Mouse (Mus musculus): ENCODE data around the gene Lgals2. TPM values are rescaled to one million over a fixed set of nuclear protein-coding genes. Genes with fewer than 3 reads are reported as not detected.
"Not testable (repeated sequence)": the region's sequence is repeated elsewhere in the genome, so short reads cannot be mapped to it uniquely, and the experiment has no call there.

The Lgals2 gene
- not detected for total RNA-seq (2022)

DNA sequence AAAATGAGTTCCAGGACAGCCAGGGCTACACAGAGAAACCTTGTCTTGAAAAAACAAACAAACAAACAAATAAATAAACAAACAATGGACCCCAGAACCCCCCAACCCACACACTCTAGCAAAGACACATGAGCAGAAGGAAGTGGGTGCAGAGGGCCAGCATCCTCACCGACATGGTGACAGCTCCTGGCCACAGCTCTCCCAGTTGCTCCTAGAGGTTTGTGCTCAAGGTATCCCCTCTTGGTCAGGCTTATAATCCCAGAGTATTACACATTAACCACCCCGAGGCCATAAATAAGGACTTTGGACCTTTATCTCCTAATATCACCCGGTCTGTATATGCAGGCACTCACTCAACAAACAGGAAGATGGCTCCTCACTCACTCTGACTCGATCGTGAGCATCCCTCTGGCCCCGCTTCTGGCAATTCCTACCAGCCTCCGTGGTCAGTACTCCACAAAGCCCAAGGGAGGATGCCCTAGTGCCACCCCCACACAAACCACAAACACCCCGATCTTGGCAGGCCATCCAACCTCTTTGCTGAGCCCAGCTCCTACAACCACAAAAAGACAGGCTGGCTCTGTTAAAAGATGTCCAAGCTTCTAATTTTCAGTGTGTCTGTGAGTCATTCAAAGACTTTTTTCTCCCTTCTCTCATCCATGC lies at the start of gene Lgals2:
Gene Lgals2 (minus strand): TSS at position 227 of the 663 bp plus-strand sequence.
- no peak for DNase-seq (ENCODE audit: low spot score in 2 of 2)

DNA sequence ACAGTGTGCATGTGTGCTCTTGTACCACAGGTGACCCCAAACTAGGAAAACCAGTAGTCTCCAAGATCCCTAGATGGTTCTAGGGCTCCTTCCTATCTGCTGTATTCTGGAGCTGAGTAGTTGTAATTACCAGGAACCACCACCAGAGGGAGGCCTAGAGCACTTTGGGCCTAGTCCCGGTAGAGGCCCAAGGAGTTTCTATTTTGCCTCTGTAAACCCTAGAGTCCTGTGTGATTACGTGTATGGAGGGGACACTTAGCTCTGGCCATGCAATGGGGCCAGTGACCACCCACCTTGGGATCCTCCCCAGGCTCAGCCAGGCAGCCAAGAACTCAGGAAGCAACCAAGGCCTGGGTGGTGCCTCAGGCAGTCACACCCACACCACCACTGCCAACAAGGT lies 47.9 kb upstream of the Lgals2 start:
- DNase-seq (ENCODE audit: low spot score in 2 of 2): peak in 1 of 2 experiments; percentile 85

DNA sequence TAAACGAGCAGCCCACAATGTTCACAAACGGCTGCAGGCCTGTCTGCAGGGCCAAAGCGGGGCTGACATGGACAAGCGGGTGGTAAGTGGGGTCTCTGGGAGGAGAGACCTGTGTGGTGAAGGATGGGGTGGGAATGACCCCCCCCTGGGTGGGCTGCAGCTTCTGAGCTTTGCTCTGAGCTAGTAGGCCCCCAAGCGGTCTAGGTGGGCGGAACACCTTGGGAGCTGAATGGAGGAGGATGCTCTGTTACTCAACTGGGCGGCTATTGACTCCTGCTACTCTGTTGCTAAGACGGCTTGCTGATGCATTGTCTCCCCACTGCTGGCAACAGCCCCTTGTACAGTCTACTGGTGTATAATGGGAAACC lies 46.1 kb upstream of the Lgals2 start:
- DNase-seq (ENCODE audit: low spot score in 2 of 2): no peak

DNA sequence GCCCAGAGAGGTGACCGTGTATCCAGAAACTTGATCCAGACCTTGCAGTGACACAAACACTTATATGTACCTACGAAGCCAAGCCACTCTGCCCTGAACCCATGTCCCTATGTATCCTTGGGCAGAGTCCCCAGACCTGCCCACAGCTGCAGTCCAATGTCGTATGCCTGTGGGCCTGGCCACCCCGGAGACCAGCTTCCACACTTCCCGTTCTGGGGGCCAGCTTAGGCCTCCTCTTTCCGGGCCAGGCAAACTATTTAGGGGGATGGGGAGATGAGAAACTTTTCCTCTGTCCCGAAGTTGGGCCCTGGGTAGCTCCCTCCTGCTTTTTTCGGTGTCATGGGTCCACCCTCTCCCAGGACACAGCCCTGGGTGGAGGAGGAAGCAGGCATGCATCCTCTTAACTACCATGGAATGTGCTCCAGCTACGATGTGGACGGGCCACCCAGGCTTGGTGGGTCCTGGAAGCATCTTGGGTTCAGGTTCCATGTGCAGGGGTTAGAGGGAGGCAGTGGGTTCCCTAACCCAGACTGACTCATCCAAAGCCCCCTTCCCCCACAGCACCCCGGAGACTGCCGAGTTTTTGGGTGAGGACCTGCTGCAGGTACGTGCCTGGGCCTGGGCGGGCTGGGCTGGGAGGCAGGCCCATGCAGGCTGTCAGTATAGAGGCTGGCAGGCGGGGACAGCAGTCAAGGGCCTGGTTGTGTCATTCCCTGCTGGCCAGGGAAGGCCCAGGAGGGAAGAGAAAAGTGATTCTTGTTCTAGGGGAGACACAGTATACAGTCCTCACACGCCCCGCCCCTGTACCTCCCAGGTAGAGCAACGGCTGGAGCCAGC lies 45.5 kb upstream of the Lgals2 start:
- no peak for DNase-seq (ENCODE audit: low spot score in 2 of 2)

DNA sequence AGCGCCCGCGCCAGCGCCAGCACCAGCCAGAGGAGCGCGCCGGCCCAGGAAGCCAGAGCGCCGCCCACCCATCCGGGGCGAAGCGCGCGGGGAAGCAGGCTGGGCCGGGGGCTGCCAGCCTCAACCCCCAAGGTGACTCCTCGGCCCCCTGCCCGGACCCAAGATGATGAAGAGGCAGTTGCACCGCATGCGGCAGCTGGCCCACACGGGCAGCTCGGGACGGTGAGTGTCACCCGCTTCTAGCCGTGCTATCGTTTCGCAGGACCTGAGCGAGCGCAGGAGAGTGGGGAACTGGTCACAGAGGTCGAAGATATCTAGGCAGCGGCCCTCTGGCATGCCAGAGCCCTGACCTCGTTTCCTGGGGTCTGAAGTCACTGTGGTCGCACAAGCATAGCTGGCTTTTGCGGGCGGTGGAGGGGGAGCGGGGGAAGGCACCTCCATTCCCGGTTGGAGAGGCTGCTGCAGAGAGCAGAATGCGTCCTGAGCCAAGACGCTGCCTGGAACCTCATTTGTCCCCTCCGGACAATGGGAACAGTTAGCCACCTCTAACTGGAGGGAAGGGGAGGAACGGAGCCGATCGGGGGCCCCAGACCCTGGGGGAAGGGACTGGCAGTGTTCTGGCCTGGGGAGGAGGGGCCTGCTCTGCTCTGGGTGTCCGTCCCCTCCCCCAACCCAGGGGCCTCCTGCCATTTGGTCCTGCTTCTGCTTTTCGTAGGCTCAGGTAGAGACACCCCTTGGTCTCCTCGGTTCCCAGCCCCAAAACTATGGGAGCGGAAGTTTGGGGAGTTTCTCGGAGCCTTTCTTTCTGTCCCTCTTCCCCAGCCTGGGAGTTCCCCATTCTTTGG lies 44.6 kb upstream of the Lgals2 start, which contains the start of gene Sh3bp1:
Gene Sh3bp1 (plus strand): TSS at position 29 of the 845 bp plus-strand sequence.
- DNase-seq (ENCODE audit: low spot score in 2 of 2): peak in 1 of 2 experiments; percentile 36

DNA sequence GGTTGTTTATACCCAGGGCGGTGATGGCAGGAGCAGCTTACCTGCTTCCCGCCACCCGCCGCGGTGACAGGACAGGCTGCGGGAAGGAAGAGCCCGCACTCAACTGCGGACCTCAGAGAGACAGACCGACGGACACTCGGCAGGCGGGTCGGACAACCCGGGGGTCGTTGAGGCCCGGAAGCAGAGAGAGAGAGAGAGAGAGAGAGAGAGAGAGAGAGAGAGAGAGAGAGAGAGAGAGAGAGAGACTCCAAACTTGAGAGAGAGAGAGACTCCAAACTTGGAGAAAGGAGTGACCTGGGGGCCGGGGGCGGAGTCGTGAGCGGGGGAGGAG lies 44.0 kb upstream of the Lgals2 start, which contains the start of gene Gm49510:
Gene Gm49510 (plus strand): TSS at position 259 of the 331 bp plus-strand sequence.
- no peak for DNase-seq (ENCODE audit: low spot score in 2 of 2)

DNA sequence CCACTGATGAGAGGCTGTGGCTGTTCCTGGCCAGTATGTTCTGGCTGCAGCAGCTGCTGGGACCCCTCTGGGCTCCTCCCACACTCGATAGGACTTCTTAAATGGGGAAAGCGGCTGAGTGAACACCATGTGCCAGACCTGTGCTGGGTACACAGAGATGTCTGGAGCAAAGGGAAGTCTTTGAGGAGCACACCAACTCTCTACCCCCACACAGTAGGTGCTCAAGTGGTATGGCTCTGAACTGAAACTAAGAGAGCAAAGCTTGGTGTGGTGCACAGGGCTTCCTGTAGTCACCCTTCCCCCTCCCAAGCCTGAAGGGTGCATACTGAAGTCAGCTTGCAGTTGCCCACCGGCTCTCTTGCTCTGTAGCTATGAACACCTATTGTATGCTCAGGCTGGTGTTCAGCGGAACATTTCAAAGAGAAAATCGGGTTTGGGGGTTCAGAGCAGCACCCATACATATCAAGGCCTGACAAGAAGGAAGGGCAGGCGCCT lies 43.2 kb upstream of the Lgals2 start:
- no peak for DNase-seq (ENCODE audit: low spot score in 2 of 2)

DNA sequence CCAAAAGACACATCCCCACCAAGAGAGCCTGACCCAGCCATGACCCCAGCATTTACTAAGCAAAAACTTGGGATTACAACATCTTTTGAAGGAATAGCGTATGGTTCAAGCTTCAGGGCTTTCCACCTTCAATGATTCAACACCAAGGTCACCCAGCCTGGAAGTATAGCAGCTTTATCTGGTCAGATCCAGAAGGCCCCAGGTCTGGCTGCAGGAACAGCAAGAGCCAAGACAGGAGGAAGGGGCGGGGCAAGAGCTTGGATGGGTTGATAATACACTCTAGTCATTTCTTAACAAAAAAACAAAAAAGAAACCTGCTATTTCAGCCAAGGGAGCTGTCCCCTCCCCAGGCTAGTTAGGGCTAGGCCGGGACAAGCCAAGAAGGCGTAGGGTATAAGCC lies 42.2 kb upstream of the Lgals2 start:
- no peak for DNase-seq (ENCODE audit: low spot score in 2 of 2)

DNA sequence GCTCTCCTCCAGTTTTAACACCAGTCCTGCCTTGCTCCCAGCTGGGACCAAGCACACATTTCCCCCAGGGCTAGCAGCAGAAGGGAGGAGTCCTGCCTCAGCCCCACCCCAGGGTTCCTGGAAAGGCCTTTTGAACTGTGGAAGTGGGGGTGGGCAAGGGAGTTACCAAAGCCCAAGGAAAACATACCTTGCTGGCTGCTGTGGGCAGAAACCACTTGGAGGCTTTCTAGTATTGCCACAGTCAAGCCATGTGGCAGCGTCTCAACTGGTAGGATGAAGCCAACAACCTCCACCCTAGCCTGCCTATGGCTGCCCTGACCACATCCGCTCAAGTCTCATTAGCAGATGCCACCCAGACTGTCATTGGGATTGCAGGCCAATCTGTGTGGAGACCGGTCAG lies 40.8 kb upstream of the Lgals2 start:
- no peak for DNase-seq (ENCODE audit: low spot score in 2 of 2)

DNA sequence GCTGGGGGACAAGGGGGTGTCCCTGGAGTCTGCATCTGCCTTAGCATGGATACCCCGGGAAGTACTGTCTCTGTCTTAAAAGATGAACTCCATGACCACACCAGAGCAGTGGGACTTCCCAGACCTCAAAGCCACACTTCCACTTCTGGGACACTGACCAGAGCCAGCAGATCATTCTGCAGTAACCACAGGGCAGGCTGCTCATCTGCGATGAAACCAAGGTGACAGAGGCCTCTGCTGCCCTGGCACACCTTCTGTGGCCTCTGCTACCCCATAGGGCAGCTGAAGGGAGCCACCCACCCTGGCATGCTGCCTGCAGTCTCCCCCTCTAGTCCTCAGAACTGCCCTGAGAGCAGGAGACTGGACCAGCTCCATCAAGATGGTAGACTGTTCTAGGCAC lies 40.4 kb upstream of the Lgals2 start:
- DNase-seq (ENCODE audit: low spot score in 2 of 2): no peak

DNA sequence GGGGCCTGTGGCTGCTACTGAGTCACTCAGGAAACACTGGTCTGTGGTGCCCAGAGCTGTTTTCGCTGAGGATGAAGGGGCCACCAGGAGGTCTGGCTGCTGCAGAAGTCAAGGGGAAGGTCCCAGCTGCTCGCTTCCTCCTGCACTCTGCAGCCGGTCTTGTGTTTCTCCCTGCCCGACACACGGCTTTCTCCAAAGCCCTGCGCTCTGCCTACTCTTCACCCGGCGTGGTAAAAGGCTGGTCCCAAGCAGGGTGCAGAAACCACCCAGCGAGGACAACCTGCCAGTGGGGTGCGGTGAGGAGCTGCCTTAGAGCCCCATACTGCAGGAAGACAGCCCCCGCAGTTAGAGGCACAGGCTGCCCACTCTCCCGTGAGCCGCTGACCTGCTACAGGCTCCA lies 39.4 kb upstream of the Lgals2 start:
- DNase-seq (ENCODE audit: low spot score in 2 of 2): no peak

DNA sequence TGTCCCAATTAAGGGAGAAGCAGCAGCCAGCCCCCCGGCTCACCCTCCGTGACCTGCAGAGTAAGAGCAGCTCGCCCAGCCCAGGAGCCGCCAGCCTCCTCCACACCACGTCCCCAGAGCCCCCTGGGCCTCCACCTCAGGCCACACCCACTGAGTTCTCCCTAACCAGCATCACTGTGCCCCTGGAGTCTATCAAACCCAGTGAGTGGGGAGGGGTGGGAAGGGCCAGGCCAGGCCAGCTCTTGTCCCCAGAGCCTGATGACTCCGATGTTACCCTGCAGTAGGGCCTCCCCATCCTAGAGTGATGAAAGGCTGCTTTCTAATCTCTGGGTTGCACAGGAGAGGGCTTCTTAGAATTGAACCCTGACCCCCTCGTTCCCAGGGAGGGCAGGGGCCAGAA lies 37.1 kb upstream of the Lgals2 start:
- no peak for DNase-seq (ENCODE audit: low spot score in 2 of 2)

DNA sequence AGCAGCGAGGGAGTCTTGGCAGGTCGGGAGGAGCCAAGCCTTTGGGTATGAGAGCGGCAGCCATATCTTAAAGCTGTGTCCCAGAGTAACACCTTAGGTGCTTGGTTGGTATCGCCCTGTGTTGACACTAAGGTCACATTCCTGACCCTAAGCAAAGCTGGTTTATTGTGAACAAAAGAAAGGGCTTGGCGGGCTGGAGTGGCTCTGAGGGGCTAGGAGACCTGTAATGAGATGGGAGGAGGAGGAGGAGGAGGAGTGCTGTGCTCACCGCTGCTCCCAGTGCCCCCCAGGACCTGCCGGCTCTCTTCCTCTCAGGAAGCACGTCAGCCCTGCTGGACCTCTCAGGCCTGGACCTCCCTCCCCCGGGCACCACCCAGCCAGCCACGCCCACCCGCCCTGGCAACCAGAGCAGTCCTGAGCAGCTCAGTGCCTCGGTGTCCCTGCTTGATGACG lies 34.1 kb upstream of the Lgals2 start:
- no peak for DNase-seq (ENCODE audit: low spot score in 2 of 2)

DNA sequence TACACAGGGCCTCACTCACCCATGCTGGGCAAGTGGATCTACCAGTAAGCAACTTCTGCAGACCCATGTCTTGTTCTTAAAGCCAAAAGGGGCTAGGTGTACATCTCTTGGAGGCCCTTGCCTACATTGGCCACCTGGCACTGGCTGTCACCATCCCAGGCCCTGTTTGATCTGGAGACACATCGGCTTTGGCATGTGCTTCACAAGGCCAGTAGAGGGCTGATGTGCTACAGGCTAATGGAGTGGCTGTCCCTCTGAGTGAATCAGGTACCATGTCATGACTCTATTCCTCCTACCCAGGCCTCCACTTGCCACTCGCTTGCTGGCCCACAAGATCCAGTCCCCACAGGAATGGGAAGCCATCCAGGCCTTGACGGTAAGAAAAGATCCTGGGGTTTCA lies 26.5 kb upstream of the Lgals2 start:
- DNase-seq (ENCODE audit: low spot score in 2 of 2): no peak

DNA sequence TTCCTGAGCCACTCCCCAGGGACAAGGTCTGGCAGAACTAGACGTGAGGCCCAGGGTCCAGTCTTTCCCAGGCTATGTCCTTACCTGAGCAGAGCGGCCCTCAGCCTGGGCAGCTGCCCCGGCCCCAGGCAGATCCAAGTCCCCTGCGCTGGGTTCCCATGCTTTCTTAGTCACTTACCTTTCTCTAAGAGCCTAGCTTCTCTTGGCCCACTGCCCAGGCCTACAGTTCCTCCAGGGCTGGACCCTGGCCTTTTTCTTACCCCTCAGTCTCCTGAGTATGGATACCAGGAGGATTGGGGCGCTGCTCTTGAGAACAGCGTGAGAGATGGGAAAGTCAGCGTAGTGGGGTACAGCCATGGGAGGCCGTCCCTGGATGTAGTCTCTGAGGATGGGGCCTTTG lies 25.1 kb upstream of the Lgals2 start:
- no peak for DNase-seq (ENCODE audit: low spot score in 2 of 2)

DNA sequence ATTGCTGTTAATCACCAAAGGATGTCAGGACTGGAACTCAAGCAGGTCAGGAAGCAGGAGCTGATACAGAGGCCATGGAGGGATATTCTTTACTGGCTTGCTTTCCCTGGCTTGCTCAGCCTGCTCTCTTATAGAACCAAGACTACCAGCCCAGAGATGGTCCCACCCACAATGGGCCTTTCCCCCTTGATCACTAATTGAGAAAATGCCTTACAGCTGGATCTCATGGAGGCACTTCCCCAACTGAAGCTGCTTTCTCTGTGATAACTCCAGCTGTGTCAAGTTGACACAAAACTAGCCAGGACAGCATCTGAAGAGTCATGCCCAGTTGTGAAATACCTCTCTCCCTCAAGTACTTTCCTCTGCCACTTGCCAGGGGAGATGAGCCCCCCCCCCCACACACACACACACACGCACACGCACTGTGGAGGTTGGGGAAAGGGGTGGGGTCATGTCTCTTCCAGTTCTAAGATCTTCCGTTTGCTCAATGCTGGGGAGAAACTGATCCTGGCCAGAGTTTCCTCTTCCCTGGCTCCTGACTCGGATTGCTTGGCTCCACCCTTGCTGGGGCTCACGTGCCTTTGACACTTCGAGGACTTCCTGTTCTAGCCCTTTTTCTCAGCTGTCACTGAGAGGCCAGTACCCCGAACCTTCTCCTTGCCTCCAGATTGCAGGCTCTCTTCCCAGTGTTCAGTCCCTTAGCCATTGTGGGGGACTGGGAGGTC lies 23.6 kb upstream of the Lgals2 start:
- not testable (repeated sequence) for DNase-seq (ENCODE audit: low spot score in 2 of 2)

DNA sequence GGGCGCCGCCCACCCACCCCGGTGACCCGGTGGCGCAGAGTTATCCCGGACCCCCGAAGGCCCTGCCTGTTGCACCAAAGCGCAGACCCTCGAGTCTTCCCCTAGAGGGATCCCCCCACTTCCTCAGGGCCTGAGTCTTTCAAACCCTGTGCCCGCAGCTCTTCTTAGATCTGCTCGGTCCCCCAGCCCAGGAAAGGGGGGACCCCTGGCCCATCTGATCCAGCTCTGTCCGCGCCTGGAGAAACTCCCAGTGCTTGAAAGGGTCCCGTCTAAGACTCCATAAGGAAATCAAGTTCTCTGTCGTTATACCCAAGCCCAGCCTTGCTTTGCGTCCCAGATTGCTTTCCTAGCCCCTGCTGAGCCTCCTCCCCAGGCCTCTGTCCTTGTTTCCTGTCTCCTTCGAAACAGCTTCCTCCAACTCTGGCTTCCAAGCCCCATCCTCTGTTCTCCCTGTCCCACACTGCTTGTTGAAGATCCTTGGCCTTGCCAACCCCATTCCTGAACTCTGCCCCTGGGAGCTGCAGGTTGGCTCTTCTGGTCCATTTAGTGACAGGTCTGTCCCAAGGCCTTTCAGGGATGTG lies 22.6 kb upstream of the Lgals2 start:
- DNase-seq (ENCODE audit: low spot score in 2 of 2): no peak

DNA sequence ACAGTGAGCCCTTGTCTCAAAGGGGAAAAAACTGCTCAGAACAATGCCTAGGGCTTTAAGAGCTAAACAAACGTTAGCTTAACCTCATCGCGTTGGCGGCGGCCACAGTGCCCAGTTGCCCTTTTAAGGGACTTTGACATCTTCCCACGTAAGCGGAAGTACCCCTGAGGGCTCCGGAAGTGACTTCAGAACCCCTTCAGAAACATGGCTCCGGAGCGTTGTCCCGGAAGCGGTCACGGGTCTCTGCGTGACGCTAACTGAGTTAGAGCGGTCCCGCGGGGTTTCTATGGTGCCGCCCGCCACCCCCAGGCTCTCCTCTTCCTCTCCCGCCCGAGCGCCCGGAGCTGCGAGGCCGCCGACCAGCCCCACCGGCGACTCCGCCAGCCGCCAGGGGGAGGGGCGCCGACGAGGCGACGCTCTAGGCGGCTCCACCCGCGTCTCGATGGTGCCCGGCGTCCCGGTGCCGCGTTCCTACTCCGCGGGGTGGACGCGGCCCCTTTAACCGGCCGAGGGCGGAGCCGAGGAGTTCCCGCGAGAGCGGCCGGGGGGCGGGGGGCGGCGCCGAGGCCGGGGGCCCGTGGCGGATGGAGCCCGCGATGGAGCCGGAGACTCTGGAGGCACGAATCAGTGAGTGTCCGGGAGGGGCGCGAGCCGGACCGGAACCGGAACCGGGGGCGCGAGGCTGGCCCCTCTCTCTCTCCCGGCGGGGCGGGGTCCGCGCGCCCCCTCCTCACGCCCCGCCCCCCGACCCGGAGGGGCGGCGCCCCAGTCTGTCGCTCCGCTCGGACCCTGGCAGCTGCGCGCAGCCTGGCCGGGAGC lies 21.9 kb upstream of the Lgals2 start, which contains the start of gene Gga1:
Gene Gga1 (plus strand): TSS at position 200 of the 819 bp plus-strand sequence.
- DNase-seq (ENCODE audit: low spot score in 2 of 2): peak; percentile 96 to 97

DNA sequence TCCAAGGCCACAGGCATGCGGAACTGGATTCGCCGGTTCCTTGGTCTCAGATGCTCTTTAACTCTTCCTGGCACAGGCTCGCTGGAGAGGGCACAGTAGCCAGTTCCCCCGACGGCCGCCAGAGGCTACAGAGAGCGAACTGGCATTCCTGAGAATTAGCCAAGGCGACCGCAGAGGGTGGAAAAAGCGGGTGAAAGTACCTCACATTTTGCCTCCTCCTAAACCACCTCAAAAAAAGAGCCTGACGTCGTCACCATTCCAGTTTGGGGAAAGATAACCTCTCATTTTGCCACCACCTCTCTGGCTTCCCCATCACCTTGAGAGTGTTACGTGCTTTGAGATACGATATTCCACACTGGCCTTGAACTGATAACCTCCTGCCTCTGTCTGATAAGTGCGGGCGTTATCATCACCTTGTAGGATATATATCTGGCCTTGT lies 20.9 kb upstream of the Lgals2 start:
- peak; percentile 72 to 79 for DNase-seq (ENCODE audit: low spot score in 2 of 2)

DNA sequence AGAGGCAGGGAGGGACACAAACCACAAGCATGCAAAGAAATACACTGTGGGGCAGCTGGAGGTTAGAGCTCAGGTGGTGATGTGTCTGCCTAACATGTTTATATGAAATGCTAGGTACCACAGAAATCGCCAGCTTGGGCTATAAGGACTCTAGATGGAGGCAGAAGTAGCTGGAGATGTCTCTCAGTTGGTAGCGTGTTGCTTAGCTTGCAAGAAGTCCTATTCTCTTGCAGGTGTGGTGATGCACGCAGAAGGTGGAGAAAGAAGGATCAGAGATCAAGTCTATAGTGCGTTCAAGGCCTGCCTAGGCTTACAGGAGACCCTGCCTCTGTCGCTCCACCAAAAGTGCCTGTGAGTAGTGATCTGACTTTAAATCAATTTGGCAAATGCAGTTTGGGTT lies 20.2 kb upstream of the Lgals2 start:
- DNase-seq (ENCODE audit: low spot score in 2 of 2): no peak

Data from layer of hippocampus, adult 8-10 months (tissue).